Mouse (Mus musculus) adrenal gland, adult 2 months (tissue): ENCODE measurements around the gene Atp5h. TPM values are rescaled to one million over a fixed set of nuclear protein-coding genes. Genes with fewer than 3 reads are reported as not detected.
"Not testable (repeated sequence)": the region's sequence is repeated elsewhere in the genome, so short reads cannot be mapped to it uniquely, and the experiment has no call there.

Source experiments
- DNase-seq: peaks from one replicate; pipeline ENCODE4 v3.0.0; 2021
- long read RNA-seq: library from polyadenylated mRNA; stranded (forward); transcript quantifications from one replicate; pipeline ENCODE4 v2.0.0, GENCODE M21; 2021
- polyA plus RNA-seq: library from polyadenylated mRNA; depleted of rRNA; stranded (reverse); fragments of >200 nt; gene quantifications from 2 replicates; pipeline ENCODE4 v1.2.3, GENCODE M21; 2012; rRNA removed
- total RNA-seq, 2 experiments: library from RNA; stranded (reverse); gene quantifications; 2 replicates each; pipeline ENCODE4 v1.2.3; 2021

Atp5h gene
- total RNA-seq = 100 to 1,000 TPM; 734 to 761 TPM
- polyA plus RNA-seq = 14.2 and 14.9 TPM in 2 replicates
- long read RNA-seq, transcript Atp5h-201 (6 exons, 625 nt) = major isoform, 251 of 276 reads
- long read RNA-seq, partial matches to known transcripts = 2 of 276 reads
- long read RNA-seq, other reads (novel, unspliced or antisense) = 17 of 276 reads

GRCm38 (mm10) chr11:115419531-115420237 is at the start of gene Atp5h, which contains the start of gene Kctd2:
Gene Atp5h (minus strand): TSS chr11:115419962.
Gene Kctd2 (plus strand): TSS chr11:115420128.
- DNase-seq = peak; percentile 97

- DNase-seq = no peak
Measured at GRCm38 (mm10) chr11:115467217-115467618, 47.5 kb upstream of the Atp5h start.

- no peak for DNase-seq
Measured at GRCm38 (mm10) chr11:115464851-115465250, 45.1 kb upstream of the Atp5h start.

GRCm38 (mm10) chr11:115463397-115463796 is 43.6 kb upstream of the Atp5h start:
- peak; percentile 50 for DNase-seq

- DNase-seq = no peak
Measured at GRCm38 (mm10) chr11:115462243-115462891, 42.6 kb upstream of the Atp5h start, which contains the start of gene Slc16a5. Gene Slc16a5 (plus strand): TSS chr11:115462474.

DNA sequence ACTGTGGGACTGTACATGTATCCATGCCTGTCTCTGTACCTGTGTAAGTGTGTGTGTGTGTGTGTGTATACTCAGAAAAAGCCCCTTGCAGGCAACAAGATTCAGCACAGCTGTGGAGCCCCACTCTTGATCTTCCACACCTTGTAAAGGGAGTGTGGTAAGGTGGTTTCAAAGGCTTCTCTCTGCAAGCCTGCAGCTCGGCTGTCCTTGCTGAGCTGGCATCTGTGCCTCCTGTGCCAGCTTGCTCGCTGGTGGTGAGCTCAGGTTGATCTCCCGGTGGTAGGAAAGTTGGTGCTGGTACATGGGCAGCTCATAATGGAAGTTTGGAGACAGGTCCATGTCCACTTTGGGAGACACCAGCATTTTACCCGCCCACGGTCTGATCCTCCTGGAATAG is 42.1 kb upstream of the Atp5h start:
- no peak for DNase-seq

DNA sequence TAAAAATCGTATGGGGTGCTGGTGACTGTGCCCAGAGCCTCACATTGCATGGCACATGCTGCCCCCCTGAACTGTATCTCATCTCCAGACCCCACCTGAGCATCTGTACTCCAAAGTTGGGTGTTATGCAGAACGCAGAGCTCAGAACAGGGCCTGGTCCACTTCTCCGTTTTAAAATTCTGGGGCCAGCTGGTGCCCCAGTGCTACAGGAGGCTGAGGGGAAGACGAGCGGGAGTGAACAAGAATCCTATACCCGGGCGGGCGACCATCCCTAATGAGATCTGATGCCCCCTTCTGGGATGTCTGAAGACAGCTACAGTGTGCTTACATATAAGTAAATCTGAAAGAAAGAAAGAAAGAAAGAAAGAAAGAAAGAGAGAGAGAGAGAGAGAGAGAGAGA is 41.2 kb upstream of the Atp5h start:
- no peak for DNase-seq

- DNase-seq = no peak
Measured at GRCm38 (mm10) chr11:115457405-115457804, 37.6 kb upstream of the Atp5h start.

DNA sequence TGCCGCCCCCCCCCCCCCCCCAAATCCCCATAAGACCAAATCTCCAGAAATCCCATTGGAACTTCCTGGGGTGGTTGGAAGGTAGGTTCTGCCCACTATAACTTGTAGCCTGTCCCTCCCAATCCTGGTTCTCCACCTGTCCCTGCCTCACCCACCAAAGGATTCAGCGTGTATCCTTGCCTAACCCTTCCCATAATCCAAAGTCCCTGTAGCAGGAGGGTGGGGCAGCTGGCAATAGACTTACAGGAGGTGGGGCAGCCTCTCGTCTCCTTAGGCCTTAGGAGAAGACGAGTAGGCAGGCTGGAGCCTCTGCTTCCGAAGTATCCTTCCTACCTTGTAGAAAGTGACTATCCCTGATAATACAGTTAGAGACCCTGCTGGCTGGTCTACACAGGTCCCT is 36.4 kb upstream of the Atp5h start:
- no peak for DNase-seq

- no peak for DNase-seq
Measured at GRCm38 (mm10) chr11:115455619-115456018, 35.9 kb upstream of the Atp5h start.

GRCm38 (mm10) chr11:115454822-115455221 is 35.1 kb upstream of the Atp5h start:
- DNase-seq = not testable (repeated sequence)

GRCm38 (mm10) chr11:115453306-115453705 is 33.5 kb upstream of the Atp5h start:
- DNase-seq = no peak

GRCm38 (mm10) chr11:115452281-115452860 is 32.6 kb upstream of the Atp5h start:
- no peak for DNase-seq

DNA sequence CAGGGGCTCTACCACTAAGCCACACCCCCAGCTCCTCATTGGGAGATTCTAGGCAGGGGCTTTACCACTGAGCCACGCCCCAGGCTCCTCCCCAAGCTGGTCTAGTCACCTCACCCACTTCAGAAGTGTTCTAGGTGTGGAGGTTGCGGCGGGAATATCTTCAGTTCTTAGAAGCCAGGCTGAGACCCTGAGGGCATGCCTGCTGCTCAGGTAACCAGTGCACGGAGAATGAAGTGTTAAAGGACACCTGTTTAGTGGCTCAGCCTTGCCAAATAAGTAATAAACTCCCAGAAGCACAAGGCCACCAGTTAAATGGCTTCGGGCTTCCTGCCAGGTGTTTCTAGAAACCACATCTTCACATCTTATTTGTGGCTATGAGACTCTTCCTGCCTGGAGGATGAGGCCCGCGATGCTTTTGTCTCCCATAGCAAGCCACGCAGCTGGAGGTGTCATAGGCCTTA is 32.0 kb upstream of the Atp5h start:
- no peak for DNase-seq

DNA sequence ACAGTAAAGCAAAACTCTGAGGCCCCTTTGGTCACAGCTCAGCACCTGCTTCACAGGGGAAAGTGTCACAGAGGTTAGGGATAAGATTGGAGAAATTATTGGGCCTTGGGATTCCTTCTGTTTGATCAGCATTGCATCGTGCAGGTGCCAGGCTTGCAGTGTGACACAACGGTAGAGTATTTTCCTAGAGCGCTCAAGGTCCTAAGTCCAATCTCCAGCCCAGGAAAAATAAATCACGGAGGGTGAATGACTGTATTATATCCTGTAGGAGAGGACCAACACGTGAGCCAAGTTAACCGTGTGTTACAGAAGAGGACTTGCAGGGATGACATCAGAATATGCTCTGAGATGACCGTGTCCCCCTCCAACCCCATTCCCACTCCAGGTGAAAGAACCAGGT is 30.4 kb upstream of the Atp5h start:
- peak; percentile 60 for DNase-seq

- no peak for DNase-seq
Measured at GRCm38 (mm10) chr11:115448998-115449397, 29.2 kb upstream of the Atp5h start.

DNA sequence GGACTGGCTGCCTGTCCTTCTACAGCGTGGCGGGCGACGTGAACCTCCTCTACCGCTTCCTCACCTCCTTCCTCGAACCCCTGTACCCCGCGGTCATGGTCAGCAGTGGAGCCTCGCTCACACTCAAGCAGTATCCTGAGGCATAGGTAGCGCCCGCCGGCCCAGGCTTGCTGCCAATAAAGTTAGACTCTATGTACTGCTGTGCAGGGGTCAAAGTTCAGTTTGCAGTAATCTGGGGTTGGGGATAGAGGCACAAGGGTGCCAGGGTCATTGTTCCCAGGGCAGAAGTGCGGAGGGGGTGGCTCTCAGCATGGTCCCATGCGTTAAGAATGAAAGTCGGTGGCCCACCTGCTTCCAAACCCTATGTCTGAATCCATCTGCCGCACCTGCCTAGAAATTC is 28.3 kb upstream of the Atp5h start:
- no peak for DNase-seq

- no peak for DNase-seq
Measured at GRCm38 (mm10) chr11:115447321-115447885, 27.6 kb upstream of the Atp5h start.

- DNase-seq = peak; percentile 81
Measured at GRCm38 (mm10) chr11:115446906-115447305, 27.1 kb upstream of the Atp5h start.

GRCm38 (mm10) chr11:115441417-115441816 is 21.7 kb upstream of the Atp5h start:
- DNase-seq = no peak

DNA sequence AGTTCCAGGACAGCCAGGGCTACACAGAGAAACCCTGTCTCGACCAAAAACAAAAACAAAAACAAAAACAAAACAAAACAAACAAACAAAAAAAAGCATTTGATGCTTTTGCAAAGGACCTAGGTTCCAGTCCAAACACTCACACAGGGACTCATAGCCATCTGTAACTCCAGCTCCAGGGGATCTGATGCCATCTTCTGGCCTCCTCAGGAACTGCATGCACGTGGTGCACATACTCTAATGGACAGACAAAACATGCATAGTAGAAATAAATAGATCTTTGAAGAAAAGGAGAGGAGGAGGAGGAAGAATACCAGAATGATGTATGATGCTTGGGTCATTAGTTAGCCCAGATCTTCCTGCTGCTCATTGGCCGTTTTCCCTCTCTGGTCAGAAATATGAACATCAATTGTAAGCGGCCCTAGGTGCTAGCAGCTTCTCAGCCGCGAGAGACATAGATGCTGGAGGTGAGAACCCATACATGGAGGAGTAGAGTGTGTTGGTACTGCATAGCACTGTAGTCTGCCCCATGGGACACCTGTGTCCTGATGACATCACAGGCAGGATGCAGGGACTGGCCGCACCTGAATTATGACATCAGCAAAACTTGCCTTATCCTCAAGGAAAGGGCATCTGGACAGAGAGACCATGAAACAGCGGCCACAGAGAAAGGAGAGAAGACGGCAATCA is 20.3 kb upstream of the Atp5h start, which contains the start of gene Trim80:
TSS of gene Trim80 (plus strand) at position 640 of the 690 bp plus-strand sequence.
- DNase-seq = no peak

DNA sequence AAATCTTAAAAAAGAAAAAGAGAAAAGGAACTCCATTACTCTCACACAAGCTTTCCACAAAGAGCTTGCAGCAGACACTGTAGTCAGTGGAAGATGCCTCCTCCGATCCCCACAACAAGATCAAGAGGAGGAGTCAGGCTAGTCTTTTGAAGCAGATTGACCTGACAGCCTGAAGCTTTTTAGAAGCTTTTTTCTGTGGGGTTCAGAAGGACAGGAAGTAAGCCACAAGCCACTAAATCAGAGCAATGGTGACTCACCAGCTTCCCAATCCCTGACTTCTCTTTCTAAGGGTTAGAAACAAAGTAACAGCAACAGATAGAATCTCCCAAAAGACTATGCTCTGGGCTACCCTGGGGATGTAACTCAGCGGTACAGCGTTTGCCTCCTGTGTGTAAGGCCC is 19.6 kb upstream of the Atp5h start:
- peak; percentile 59 for DNase-seq
